In genomic region chr10:80035148-80035547, GRCm38 (mm10) we compare ENCODE assay signal across 10 mouse cellular contexts. TPM values are rescaled to one million over a fixed set of nuclear protein-coding genes. Genes with fewer than 3 reads are reported as not detected.
DNase-seq lines count a peak whose midpoint lies in the region; ATAC-seq and TF ChIP-seq lines count a peak whose summit lies in the region.
"Had no signal": no experiment of that assay in that cellular context is flagged by ENCODE, and none has a peak within 500 bp of the region (broad histone marks: within the 10 kb centered on the region; RNA-seq: fewer than 3 reads in every experiment).

No protein-coding gene starts in this region.

- no peak overlapping the region for H3K4me2 ChIP-seq in hindbrain, embryonic 11.5 days (replicated peaks; ENCODE audit: low read depth, low read length)
- no peak overlapping the region for H3K4me2 ChIP-seq in hindbrain, postnatal 0 days (ENCODE audit: low read depth, low read length)
- no peak overlapping the region for H3K4me2 ChIP-seq in midbrain, embryonic 14.5 days (ENCODE audit: low read length)
- H3K4me2 ChIP-seq in midbrain, embryonic 11.5 days, result no peak overlapping the region
- H3K4me2 ChIP-seq in heart, postnatal 0 days (ENCODE audit: low read depth, low read length), result no peak overlapping the region
- no peak overlapping the region for H3K4me2 ChIP-seq in stomach, embryonic 16.5 days (ENCODE audit: low read depth, low read length)
- H3K4me2 ChIP-seq: lung, embryonic 15.5 days had no signal

- H3K27ac ChIP-seq in hindbrain, embryonic 11.5 days (ENCODE audit: low read depth, low read length), result no peak overlapping the region
- no peak overlapping the region for H3K27ac ChIP-seq in hindbrain, postnatal 0 days
- no peak overlapping the region for H3K27ac ChIP-seq in midbrain, embryonic 14.5 days (replicated peaks; ENCODE audit: low read depth, low read length)
- no peak overlapping the region for H3K27ac ChIP-seq in midbrain, embryonic 11.5 days (ENCODE audit: low read depth, low read length)
- H3K27ac ChIP-seq in heart, postnatal 0 days (ENCODE audit: low read depth), result peak overlapping the region; percentile 79
- 0 out of 2 replicates have a peak overlapping the region, but pooled peaks have one; percentile 22 for H3K27ac ChIP-seq in stomach, embryonic 16.5 days (ENCODE audit: low read length)
- H3K27ac ChIP-seq: lung, embryonic 15.5 days had no signal

- no peak for ATAC-seq in hindbrain, embryonic 11.5 days (ENCODE audit: low FRiP score)
- no peak for ATAC-seq in hindbrain, postnatal 0 days
- ATAC-seq in midbrain, embryonic 14.5 days (ENCODE audit: low FRiP score, low TSS enrichment), result no peak
- no peak for ATAC-seq in midbrain, embryonic 11.5 days (ENCODE audit: low FRiP score)
- no peak for ATAC-seq in heart, postnatal 0 days (ENCODE audit: insufficient read depth, low read depth)
- ATAC-seq in stomach, embryonic 16.5 days (ENCODE audit: insufficient read depth, low FRiP score), result no peak

- TF ChIP-seq EP300 in heart, postnatal 0 days (IDR thresholded peaks at IDR 0.05; ENCODE audit: low read depth), result no peak

- peak overlapping the region; percentile 23; the same call in 1 of the 2 replicates for H3K9ac ChIP-seq in hindbrain, embryonic 11.5 days (ENCODE audit: low read depth, low read length)
- H3K9ac ChIP-seq in hindbrain, postnatal 0 days (replicated peaks; ENCODE audit: low read length), result no peak overlapping the region
- H3K9ac ChIP-seq in midbrain, embryonic 14.5 days (replicated peaks; ENCODE audit: low read length), result 0 out of 2 replicates have a peak overlapping the region, but pooled peaks have one; percentile 23
- no peak overlapping the region for H3K9ac ChIP-seq in midbrain, embryonic 11.5 days (ENCODE audit: low read length)
- no peak overlapping the region for H3K9ac ChIP-seq in heart, postnatal 0 days (replicated peaks; ENCODE audit: low read depth, low read length)
- H3K9ac ChIP-seq in stomach, embryonic 16.5 days (ENCODE audit: low read length), result no peak overlapping the region; the same call in 1 of the 2 replicates
- H3K9ac ChIP-seq: lung, embryonic 15.5 days had no signal

- no peaks in the 10 kb centered on the region for H3K27me3 ChIP-seq in hindbrain, embryonic 11.5 days (ENCODE audit: control insufficient read depth, insufficient read depth, low read length)
- no peaks in the 10 kb centered on the region for H3K27me3 ChIP-seq in hindbrain, postnatal 0 days (ENCODE audit: insufficient read depth, low read length)
- H3K27me3 ChIP-seq in midbrain, embryonic 14.5 days (ENCODE audit: control insufficient read depth, insufficient read depth, low read length), result no peaks in the 10 kb centered on the region
- H3K27me3 ChIP-seq in midbrain, embryonic 11.5 days (ENCODE audit: control insufficient read depth, insufficient read depth, low read length), result no peaks in the 10 kb centered on the region
- no peaks in the 10 kb centered on the region for H3K27me3 ChIP-seq in heart, postnatal 0 days (ENCODE audit: control insufficient read depth, insufficient read depth, low read length)
- H3K27me3 ChIP-seq in stomach, embryonic 16.5 days (ENCODE audit: control insufficient read depth, insufficient read depth, low read length), result no peaks in the 10 kb centered on the region
- H3K27me3 ChIP-seq: lung, embryonic 15.5 days had no signal

- no peak for TF ChIP-seq CTCF in hindbrain, postnatal 0 days (IDR thresholded peaks at IDR 0.05; ENCODE audit: low read depth)
- no peak for TF ChIP-seq CTCF in heart, postnatal 0 days (IDR thresholded peaks at IDR 0.05; ENCODE audit: low read depth)

- 69% methylated on average over 8 of the region's 8 CpGs for whole genome bisulfite sequencing in hindbrain, embryonic 11.5 days
- 63% methylated on average over 8 of the region's 8 CpGs for WGBS in hindbrain, postnatal 0 days
- WGBS in midbrain, embryonic 14.5 days, result 79% methylated on average over 8 of the region's 8 CpGs
- 91% methylated on average over 8 of the region's 8 CpGs for WGBS in midbrain, embryonic 11.5 days
- WGBS in heart, postnatal 0 days, result 57% methylated on average over 8 of the region's 8 CpGs
- WGBS in stomach, embryonic 16.5 days, result 83% methylated on average over 8 of the region's 8 CpGs

- H3K4me1 ChIP-seq in hindbrain, embryonic 11.5 days (replicated peaks; ENCODE audit: control insufficient read depth, insufficient read depth, low read length), result peaks cover 6% of the 10 kb centered on the region
- H3K4me1 ChIP-seq in hindbrain, postnatal 0 days (ENCODE audit: insufficient read depth, low read length), result peaks cover 10% of the 10 kb centered on the region
- peaks cover 10% of the 10 kb centered on the region for H3K4me1 ChIP-seq in midbrain, embryonic 14.5 days (ENCODE audit: control insufficient read depth, insufficient read depth, low read length)
- peaks cover 8% of the 10 kb centered on the region for H3K4me1 ChIP-seq in midbrain, embryonic 11.5 days (ENCODE audit: control insufficient read depth, insufficient read depth, low read length)
- H3K4me1 ChIP-seq in heart, postnatal 0 days (ENCODE audit: control insufficient read depth, insufficient read depth), result peaks cover 28% of the 10 kb centered on the region
- peaks cover 35% of the 10 kb centered on the region for H3K4me1 ChIP-seq in stomach, embryonic 16.5 days (ENCODE audit: control insufficient read depth, insufficient read depth, low read length)

- H3K36me3 ChIP-seq in hindbrain, embryonic 11.5 days (ENCODE audit: control insufficient read depth, insufficient read depth, low read length), result peaks cover 9% of the 10 kb centered on the region; the same call in 1 of the 2 replicates
- H3K36me3 ChIP-seq in hindbrain, postnatal 0 days (ENCODE audit: insufficient read depth, low read length), result peaks cover 29% of the 10 kb centered on the region
- H3K36me3 ChIP-seq in midbrain, embryonic 14.5 days (ENCODE audit: control insufficient read depth, insufficient read depth, low read length), result peaks cover 44% of the 10 kb centered on the region
- H3K36me3 ChIP-seq in midbrain, embryonic 11.5 days (ENCODE audit: control insufficient read depth, insufficient read depth, low read length), result peaks cover 17% of the 10 kb centered on the region
- peaks cover 29% of the 10 kb centered on the region for H3K36me3 ChIP-seq in heart, postnatal 0 days (replicated peaks; ENCODE audit: control insufficient read depth, insufficient read depth, low read length)
- H3K36me3 ChIP-seq in stomach, embryonic 16.5 days (ENCODE audit: control insufficient read depth, insufficient read depth, low read length), result peaks cover 27% of the 10 kb centered on the region

- DNase-seq in hindbrain, embryonic 11.5 days (ENCODE audit: low spot score), result no peak
- no peak for DNase-seq in hindbrain, postnatal 0 days (ENCODE audit: low spot score)
- no peak for DNase-seq in midbrain, embryonic 14.5 days
- no peak for DNase-seq in midbrain, embryonic 11.5 days (ENCODE audit: low spot score, missing footprints)
- DNase-seq in heart, postnatal 0 days (ENCODE audit: low spot score), result no peak
- DNase-seq in urinary bladder, postnatal 4 days (ENCODE audit: low spot score in 2 of 2), result no peak
- DNase-seq in cerebellum, adult 9-10 months, result no peak
- DNase-seq: thymus, adult 2 months had no signal

- H3K9me3 ChIP-seq in hindbrain, embryonic 11.5 days (ENCODE audit: control insufficient read depth, low read length), result no peaks in the 10 kb centered on the region
- no peaks in the 10 kb centered on the region for H3K9me3 ChIP-seq in hindbrain, postnatal 0 days (ENCODE audit: low read length)
- no peaks in the 10 kb centered on the region for H3K9me3 ChIP-seq in midbrain, embryonic 14.5 days (ENCODE audit: control insufficient read depth, low read length)
- H3K9me3 ChIP-seq in midbrain, embryonic 11.5 days (ENCODE audit: control insufficient read depth, low read length), result no peaks in the 10 kb centered on the region
- H3K9me3 ChIP-seq in heart, postnatal 0 days (replicated peaks; ENCODE audit: control insufficient read depth, low read length), result no peaks in the 10 kb centered on the region
- no peaks in the 10 kb centered on the region for H3K9me3 ChIP-seq in stomach, embryonic 16.5 days (replicated peaks; ENCODE audit: control insufficient read depth, low read length)
- H3K9me3 ChIP-seq: lung, embryonic 15.5 days had no signal

- H3K4me3 ChIP-seq in hindbrain, embryonic 11.5 days (ENCODE audit: low read depth, low read length), result no peak overlapping the region
- no peak overlapping the region for H3K4me3 ChIP-seq in hindbrain, postnatal 0 days (ENCODE audit: low read length)
- H3K4me3 ChIP-seq in midbrain, embryonic 14.5 days (replicated peaks; ENCODE audit: low read depth, low read length), result no peak overlapping the region
- no peak overlapping the region for H3K4me3 ChIP-seq in midbrain, embryonic 11.5 days (ENCODE audit: low read depth, low read length)
- no peak overlapping the region for H3K4me3 ChIP-seq in heart, postnatal 0 days (ENCODE audit: low read depth, low read length)
- H3K4me3 ChIP-seq in stomach, embryonic 16.5 days (replicated peaks; ENCODE audit: low read length), result no peak overlapping the region
- H3K4me3 ChIP-seq: lung, embryonic 15.5 days had no signal

RNA-seq across cellular contexts. Expression of gene Polr2e, which starts 4.4 kb away (rescaled TPM):
- 215 and 222 TPM in 2 replicates for polyA plus RNA-seq in hindbrain, embryonic 11.5 days (2014; fragmentation: Nextera tagmentation; extraction: Ambion mirVana)
- 93.3 and 100 TPM in 2 replicates for total RNA-seq in hindbrain, postnatal 0 days (2014; rRNA removed)
- 143 TPM in 2 replicates for polyA plus RNA-seq in hindbrain, postnatal 0 days (2015; fragmentation: Nextera tagmentation; extraction: Ambion mirVana)
- 157 and 167 TPM in 2 replicates for polyA plus RNA-seq in midbrain, embryonic 14.5 days (2014; fragmentation: Nextera tagmentation; extraction: Ambion mirVana)
- polyA plus RNA-seq in midbrain, embryonic 11.5 days (2014; fragmentation: Nextera tagmentation; extraction: Ambion mirVana), result 200 and 225 TPM in 2 replicates
- total RNA-seq in heart, postnatal 0 days (2014; rRNA removed; ENCODE audit: low replicate concordance), result 70.6 and 106 TPM in 2 replicates
- 120 and 123 TPM in 2 replicates for polyA plus RNA-seq in heart, postnatal 0 days (2015; fragmentation: Nextera tagmentation; extraction: Ambion mirVana)
- polyA plus RNA-seq in stomach, embryonic 16.5 days (2015; fragmentation: Nextera tagmentation; extraction: Ambion mirVana), result 174 and 180 TPM in 2 replicates

RNA-seq across cellular contexts. Expression of gene Gpx4, which starts 11.8 kb away (rescaled TPM):
- 543 and 552 TPM in 2 replicates for polyA plus RNA-seq in hindbrain, embryonic 11.5 days (2014; fragmentation: Nextera tagmentation; extraction: Ambion mirVana)
- 373 and 379 TPM in 2 replicates for total RNA-seq in hindbrain, postnatal 0 days (2014; rRNA removed)
- 757 and 762 TPM in 2 replicates for polyA plus RNA-seq in hindbrain, postnatal 0 days (2015; fragmentation: Nextera tagmentation; extraction: Ambion mirVana)
- 508 and 543 TPM in 2 replicates for polyA plus RNA-seq in midbrain, embryonic 14.5 days (2014; fragmentation: Nextera tagmentation; extraction: Ambion mirVana)
- 581 and 594 TPM in 2 replicates for polyA plus RNA-seq in midbrain, embryonic 11.5 days (2014; fragmentation: Nextera tagmentation; extraction: Ambion mirVana)
- total RNA-seq in heart, postnatal 0 days (2014; rRNA removed; ENCODE audit: low replicate concordance), result 490 and 500 TPM in 2 replicates
- 874 and 900 TPM in 2 replicates for polyA plus RNA-seq in heart, postnatal 0 days (2015; fragmentation: Nextera tagmentation; extraction: Ambion mirVana)
- 445 and 507 TPM in 2 replicates for polyA plus RNA-seq in stomach, embryonic 16.5 days (2015; fragmentation: Nextera tagmentation; extraction: Ambion mirVana)

RNA-seq across cellular contexts. Expression of gene Arhgap45, which starts 18.7 kb away (rescaled TPM):
- polyA plus RNA-seq in hindbrain, embryonic 11.5 days (2014; fragmentation: Nextera tagmentation; extraction: Ambion mirVana), result 4.1 and 4.3 TPM in 2 replicates
- total RNA-seq in hindbrain, postnatal 0 days (2014; rRNA removed), result 2.9 and 3.3 TPM in 2 replicates
- 1.7 and 1.8 TPM in 2 replicates for polyA plus RNA-seq in hindbrain, postnatal 0 days (2015; fragmentation: Nextera tagmentation; extraction: Ambion mirVana)
- polyA plus RNA-seq in midbrain, embryonic 14.5 days (2014; fragmentation: Nextera tagmentation; extraction: Ambion mirVana), result 0.39 and 1.4 TPM in 2 replicates
- 3.6 and 3.8 TPM in 2 replicates for polyA plus RNA-seq in midbrain, embryonic 11.5 days (2014; fragmentation: Nextera tagmentation; extraction: Ambion mirVana)
- total RNA-seq in heart, postnatal 0 days (2014; rRNA removed; ENCODE audit: low replicate concordance), result 3.9 and 11.0 TPM in 2 replicates
- 1.9 TPM in 2 replicates for polyA plus RNA-seq in heart, postnatal 0 days (2015; fragmentation: Nextera tagmentation; extraction: Ambion mirVana)
- 7.8 and 9.7 TPM in 2 replicates for polyA plus RNA-seq in stomach, embryonic 16.5 days (2015; fragmentation: Nextera tagmentation; extraction: Ambion mirVana)

RNA-seq across cellular contexts. Expression of gene Abca7, which starts 38.9 kb away (rescaled TPM):
- polyA plus RNA-seq in hindbrain, embryonic 11.5 days (2014; fragmentation: Nextera tagmentation; extraction: Ambion mirVana), result 2.6 TPM in 2 replicates
- total RNA-seq in hindbrain, postnatal 0 days (2014; rRNA removed), result 11.6 and 19.1 TPM in 2 replicates
- 2.3 and 2.4 TPM in 2 replicates for polyA plus RNA-seq in hindbrain, postnatal 0 days (2015; fragmentation: Nextera tagmentation; extraction: Ambion mirVana)
- polyA plus RNA-seq in midbrain, embryonic 14.5 days (2014; fragmentation: Nextera tagmentation; extraction: Ambion mirVana), result 3.7 and 4.1 TPM in 2 replicates
- polyA plus RNA-seq in midbrain, embryonic 11.5 days (2014; fragmentation: Nextera tagmentation; extraction: Ambion mirVana), result 2.8 and 2.9 TPM in 2 replicates
- total RNA-seq in heart, postnatal 0 days (2014; rRNA removed; ENCODE audit: low replicate concordance), result 10.4 and 11.4 TPM in 2 replicates
- polyA plus RNA-seq in heart, postnatal 0 days (2015; fragmentation: Nextera tagmentation; extraction: Ambion mirVana), result 1.9 TPM in 2 replicates
- 6.3 and 7.4 TPM in 2 replicates for polyA plus RNA-seq in stomach, embryonic 16.5 days (2015; fragmentation: Nextera tagmentation; extraction: Ambion mirVana)

RNA-seq across cellular contexts. Expression of gene Cnn2, which starts 46.8 kb away (rescaled TPM):
- polyA plus RNA-seq in hindbrain, embryonic 11.5 days (2014; fragmentation: Nextera tagmentation; extraction: Ambion mirVana), result 180 and 221 TPM in 2 replicates
- total RNA-seq in hindbrain, postnatal 0 days (2014; rRNA removed), result 17.2 and 17.9 TPM in 2 replicates
- polyA plus RNA-seq in hindbrain, postnatal 0 days (2015; fragmentation: Nextera tagmentation; extraction: Ambion mirVana), result 15.0 and 16.4 TPM in 2 replicates
- polyA plus RNA-seq in midbrain, embryonic 14.5 days (2014; fragmentation: Nextera tagmentation; extraction: Ambion mirVana), result 10.9 and 35.0 TPM in 2 replicates
- 158 and 160 TPM in 2 replicates for polyA plus RNA-seq in midbrain, embryonic 11.5 days (2014; fragmentation: Nextera tagmentation; extraction: Ambion mirVana)
- total RNA-seq in heart, postnatal 0 days (2014; rRNA removed; ENCODE audit: low replicate concordance), result 142 and 158 TPM in 2 replicates
- polyA plus RNA-seq in heart, postnatal 0 days (2015; fragmentation: Nextera tagmentation; extraction: Ambion mirVana), result 126 and 149 TPM in 2 replicates
- polyA plus RNA-seq in stomach, embryonic 16.5 days (2015; fragmentation: Nextera tagmentation; extraction: Ambion mirVana), result 333 and 334 TPM in 2 replicates

Comparison
In these comparisons a context has a peak if more than half of its experiments do, and no peak if none do; other contexts are left out.
1. H3K9ac ChIP-seq: peak in hindbrain, embryonic 11.5 days (single experiment) and midbrain, embryonic 14.5 days (single experiment); none in hindbrain, postnatal 0 days (single experiment), midbrain, embryonic 11.5 days (single experiment), heart, postnatal 0 days (single experiment) and stomach, embryonic 16.5 days (single experiment).
2. H3K27ac ChIP-seq: peak in heart, postnatal 0 days (single experiment) and stomach, embryonic 16.5 days (single experiment); none in hindbrain, embryonic 11.5 days (single experiment), hindbrain, postnatal 0 days (single experiment), midbrain, embryonic 14.5 days (single experiment) and midbrain, embryonic 11.5 days (single experiment).